Mouse (Mus musculus) fibroblast of lung, adult 2 months (primary cell): Measurements from ENCODE around the gene Slco4a1.

Source experiments
- DNase-seq: peaks from one replicate; pipeline ENCODE4 v3.0.0-alpha.2; 2011; ENCODE audit warnings: low read depth

The Slco4a1 gene

DNA sequence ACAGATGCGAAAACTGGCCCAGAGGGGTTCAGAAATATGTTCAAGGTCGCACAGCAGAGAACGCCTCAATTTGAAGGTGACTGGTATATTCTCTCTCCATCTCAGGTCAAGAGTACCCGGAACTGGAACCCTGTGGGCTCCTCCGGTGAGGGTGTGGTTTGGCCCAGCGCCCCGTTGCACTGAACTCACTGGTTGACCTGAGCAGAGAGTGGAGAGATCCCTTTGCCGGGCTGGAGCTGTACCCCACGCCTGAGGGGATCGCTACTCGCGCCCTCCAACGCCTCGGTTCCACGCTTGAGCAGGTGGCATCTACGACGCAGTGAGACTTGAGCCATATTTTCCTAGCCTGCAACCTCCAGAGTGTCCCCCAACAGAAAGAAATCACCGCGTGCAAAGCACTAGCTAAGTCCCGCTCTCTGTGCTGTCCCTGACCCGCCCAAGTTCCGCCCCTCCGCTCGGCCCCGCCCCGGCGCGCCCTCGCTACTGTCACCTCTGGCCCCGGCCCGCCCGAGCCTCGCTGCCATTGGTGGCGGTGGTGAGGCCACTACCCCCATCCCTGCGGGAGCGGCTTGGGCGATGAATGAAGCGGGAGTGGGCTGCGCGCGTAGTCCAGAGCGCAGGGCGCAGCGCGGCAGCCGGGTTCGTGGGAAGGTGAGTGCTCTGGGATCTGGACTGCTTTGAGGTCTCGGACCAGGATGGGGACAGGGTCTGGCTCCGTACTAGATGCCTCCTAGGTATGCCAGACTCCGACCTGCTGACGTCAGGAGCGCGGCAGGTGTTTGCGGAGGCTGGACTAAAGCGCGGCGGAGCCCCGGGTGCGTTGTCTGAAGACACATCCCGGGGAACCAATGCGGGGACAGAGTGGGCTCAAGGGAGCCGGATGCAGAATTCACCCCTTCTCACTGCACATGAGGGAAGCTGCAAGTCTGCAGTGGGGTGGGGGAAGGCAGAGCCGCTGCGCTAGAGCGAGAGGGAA lies at the start of gene Slco4a1:
Slco4a1 (plus strand) TSS at position 523 of the 976 bp plus-strand sequence.
- no peak for DNase-seq

DNA sequence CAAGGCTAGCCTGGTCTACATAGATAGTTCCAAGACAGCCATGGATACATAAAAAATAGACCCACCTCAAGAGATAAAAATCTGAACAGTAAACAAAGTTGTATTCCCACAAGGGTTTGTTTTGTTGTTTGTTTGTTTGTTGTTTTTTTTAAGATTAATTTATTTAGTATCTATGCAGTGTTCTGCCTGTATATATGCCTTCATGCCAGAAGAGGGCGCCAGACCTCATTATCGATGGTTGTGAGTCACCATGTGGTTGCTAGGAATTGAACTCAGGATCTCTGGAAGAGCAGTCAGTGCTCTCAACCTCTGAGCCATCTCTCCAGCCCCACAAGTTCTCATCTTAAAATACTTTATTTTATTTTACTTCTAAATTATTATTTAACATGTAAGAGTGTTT lies 47.6 kb upstream of the Slco4a1 start:
- DNase-seq, result no peak

DNA sequence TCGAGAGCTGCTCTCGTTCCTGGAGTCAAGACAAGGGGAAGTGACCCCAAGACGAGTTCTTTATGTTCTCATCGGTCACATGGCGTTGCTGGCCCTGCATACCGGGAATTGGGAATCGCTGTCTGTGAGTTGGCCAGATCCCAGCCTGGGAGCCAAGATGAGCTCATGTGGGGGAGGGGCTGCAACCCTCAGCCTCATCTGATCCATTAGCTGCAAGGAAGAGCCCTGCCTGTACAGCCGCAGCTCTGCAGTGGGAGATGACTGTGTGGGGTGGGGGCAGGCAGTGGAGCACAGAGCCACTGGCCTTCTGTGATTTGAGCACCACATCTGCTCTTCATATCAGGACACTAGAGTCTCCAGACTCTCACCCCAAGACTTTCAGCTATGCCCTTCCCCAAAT lies 45.6 kb upstream of the Slco4a1 start:
- no peak for DNase-seq

DNA sequence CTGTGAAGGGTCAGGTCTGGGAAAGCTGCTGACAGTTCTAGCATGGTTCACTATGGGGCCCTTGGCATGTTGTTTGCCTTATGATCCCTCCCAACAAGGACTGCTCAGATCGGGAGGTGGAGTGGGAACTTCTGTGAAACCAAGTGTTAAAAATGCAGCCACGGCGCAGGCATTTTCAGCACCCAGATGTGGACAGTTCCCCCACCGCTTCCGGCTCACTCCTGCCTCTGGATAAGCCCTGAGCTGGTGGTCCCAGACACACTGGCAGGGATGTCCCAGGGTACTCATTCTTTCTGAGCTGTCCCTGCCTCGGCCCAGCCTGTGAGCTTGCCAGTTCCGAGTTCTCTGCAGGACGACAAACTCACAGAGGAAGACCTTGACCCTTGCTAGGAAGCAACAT lies 45.0 kb upstream of the Slco4a1 start:
- no peak for DNase-seq

DNA sequence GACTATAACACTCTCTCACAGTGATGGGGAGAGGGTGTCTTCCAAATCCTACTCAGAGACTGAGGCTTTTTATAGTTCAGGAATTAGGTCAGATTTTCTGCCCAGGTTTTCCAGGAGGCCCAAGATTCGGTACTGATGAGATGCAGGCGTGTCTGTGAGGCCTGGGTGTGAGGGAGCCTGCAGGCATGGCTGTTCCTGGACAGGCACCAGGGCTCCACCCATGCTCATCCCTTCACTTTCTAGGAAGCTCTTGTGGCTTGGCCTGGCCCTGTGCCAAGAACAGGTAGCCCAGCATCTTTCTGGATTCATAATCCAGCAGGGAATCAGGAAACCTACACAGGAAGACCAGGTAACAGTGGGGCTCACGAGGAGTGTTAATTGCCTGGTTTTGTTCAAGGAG lies 40.4 kb upstream of the Slco4a1 start:
- no peak for DNase-seq

DNA sequence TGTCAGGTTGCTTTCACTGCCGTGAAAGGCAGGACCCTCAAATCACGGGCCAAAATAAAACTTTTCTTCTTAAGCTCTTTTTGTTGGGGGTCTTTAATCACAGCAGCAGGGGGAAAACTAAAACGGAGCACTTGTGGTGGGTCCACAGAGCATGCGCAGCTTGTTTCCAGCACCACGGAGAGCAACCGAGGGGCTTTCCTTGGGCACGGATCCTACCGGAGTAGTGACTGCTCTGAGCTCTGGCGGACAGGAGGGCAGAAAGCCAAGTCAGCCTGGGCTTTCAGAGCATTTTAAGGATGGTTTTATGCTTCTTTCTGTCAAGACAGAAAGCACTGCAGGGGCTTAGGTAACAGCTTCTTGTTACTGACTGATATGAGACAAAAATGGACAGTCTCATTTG lies 38.3 kb upstream of the Slco4a1 start:
- DNase-seq, result no peak

DNA sequence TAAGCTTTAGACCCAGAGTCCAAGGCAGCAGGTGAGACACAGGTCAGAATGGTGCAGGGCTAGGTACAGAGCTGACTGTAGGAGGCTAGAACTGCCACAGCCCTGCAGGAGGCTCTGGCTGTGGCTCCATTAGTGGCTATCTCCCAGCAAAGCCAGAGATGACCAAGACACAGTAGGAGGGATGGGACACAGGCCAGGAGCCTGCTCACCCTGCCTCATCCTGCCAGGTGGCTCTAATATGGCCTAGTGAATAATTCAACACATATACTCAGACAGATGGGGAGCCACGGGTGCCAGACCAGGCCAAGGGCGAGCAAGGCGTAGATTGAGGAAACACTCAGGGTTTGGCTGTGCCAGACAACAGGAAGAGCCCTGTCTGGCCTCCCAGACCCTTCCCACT lies 35.4 kb upstream of the Slco4a1 start:
- DNase-seq, result no peak

DNA sequence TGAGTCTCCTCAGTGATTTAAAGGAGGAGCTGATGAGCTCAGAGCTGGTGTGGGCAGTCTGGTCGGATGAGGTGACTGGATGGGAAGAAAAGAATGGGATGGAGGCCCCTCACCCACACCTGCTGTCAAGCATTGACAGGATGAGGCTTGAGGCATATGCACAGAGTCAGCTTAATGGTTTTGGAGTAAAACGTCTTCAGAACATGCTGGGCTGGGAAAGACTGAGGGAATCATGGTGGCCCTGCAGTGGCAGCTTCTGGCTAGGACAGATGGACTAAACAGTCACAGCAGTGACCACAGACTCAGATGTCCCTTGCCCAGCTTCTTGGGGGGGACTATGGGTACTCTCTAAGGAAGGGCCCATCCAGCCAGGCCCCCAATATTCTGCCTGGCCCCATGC lies 30.9 kb upstream of the Slco4a1 start:
- DNase-seq, result no peak

DNA sequence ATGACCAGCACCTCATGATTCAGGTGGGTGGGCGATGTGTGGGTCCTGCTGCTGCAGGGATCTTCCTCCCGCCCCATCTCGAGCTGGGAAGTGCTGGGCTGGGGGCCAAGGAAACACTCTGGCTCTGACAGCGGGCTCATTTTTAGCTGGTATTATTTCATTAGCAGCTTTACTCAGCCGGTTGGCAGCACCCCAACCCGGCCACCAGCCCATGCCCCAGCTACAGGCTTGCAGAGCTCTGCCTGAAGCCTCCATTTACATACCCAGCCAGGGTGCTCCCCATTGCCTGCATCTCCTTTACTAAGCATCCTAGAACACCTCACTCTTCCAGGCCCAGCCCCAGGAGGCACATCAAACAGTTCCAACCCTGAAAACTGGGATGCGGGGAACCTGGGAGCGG lies 29.0 kb upstream of the Slco4a1 start:
- no peak for DNase-seq

DNA sequence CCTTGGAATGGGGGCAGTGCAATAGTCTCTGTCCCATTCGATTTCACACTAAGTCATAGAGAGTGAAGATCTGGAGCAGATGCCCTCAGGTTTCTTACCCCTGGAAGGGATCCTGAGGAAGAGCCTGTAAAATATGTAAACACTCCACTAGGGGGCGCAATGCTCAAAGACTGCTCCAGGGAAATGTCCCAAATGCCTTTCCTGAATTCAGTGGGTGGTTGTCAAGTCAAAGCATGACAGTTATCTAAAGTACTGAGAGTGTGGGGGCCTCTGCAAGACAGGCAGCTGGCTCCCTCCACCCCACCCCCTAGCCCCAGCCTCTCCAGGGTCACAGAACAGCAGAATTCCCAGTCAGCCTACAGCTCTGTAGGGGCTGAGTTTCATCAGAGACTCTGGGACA lies 27.7 kb upstream of the Slco4a1 start:
- no peak for DNase-seq

DNA sequence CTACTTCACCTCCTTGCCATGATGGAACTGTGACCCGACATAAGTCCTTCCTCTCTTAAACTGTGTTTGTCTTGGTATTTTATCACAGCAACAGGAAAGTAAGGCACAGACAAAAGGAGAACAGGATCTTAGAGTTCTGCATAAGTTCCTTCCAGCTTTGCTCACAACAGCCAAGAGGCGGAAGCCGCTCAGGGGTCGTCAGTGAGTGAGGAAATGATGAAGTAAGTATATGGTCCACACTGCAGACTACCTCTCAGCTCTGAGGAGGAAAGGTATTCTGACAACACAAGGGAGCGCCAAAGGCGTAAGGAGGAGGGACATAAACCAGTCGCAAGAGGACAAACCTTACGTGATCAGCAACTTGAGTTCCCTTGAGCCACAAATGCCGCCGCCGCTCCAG lies 25.4 kb upstream of the Slco4a1 start:
- no peak for DNase-seq

DNA sequence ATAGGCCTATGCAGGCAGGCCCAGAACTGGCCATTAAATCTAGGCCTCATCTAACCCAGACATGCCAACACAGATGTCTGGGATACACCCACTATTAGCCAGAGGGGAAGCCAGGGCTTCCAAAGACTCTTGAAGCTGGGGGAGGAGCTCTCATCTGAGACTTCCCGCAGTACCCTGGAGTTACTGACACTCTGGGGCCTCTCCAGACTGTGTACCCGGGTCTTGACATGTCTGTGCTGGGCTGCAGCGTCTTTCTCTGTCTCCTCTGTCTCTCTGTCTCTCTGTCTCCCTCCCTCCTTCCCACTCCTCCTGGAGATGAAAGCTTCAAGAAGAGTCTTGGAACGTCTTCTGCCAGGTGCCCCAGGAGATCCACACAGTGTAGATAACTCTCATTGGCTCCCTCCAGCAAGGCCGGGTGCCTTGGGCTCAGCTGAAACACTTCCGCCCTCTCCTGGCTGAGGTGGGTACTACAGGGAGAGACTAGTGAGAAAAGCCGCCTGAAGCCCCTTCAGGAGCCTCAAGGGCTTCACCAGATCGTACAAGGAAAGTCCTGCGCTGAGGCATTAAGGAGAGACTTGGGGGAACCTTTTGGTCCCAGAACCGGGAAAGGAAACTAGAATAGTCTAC lies 23.9 kb upstream of the Slco4a1 start:
- DNase-seq, result no peak

DNA sequence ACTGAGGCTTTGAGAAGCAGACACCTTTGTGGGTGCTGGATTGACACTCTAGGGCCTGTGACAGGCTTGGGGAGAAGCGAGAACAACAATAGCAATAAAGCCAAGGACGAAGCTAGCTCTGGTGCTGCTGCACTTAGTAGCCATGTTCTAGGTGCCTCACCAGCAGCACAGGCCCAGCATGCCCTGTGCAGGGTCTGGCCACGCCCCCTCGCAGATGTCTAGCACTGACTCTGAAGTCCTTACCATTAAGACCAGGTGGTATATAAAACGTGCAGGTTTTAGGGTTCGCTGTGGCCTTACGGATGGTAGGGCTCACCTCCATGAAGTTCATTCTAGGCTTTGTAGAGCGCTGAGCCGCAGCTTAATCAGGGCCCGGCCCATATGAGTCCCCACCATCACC lies 23.3 kb upstream of the Slco4a1 start:
- no peak for DNase-seq

DNA sequence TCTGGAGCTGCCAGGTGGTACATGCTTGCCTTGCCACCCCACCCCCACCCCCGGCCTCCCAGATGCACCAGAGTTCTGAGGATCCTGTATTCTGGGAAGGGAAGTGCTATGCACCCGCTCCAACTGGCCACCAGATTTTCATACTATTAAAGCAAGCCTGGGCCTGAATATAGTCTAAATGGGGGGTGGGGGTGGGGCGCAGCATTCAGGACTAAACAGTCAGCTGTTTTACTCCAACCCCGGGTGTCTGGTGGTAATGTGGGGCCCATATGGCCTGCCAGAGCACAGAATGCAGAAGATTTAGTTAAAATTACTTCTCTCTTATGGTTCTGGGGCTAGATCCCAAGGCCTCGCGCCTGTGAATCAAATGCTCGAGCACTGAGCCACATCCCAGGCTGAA lies 22.7 kb upstream of the Slco4a1 start:
- no peak for DNase-seq

DNA sequence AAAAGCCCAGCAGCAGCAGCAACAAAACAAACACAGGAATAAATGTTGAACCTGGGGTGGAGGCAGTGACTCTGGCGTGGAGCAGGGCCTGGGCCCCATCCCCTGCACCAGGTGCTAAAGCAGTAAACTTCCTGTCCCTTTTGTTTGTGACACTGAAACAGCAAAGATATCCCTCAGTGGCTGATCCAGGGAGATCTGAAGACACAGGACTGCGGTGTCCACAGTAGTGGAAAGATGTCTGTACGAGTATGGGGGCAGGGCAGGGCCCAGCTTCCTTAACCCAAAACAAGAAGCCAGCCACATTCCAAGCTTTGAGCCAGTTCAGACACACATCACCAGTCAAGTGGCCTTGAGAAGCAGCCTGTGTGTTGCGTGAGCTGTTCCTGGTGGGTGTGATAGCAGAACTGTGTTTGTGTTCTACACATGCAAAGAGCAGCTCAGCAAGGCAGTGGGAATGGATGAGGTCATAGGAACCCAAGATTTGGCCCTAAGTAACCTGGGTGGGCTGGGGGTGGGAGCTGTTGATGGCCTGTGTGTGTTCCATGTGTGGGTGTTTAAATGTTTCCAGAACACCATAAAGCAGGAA lies 20.6 kb upstream of the Slco4a1 start:
- no peak for DNase-seq

DNA sequence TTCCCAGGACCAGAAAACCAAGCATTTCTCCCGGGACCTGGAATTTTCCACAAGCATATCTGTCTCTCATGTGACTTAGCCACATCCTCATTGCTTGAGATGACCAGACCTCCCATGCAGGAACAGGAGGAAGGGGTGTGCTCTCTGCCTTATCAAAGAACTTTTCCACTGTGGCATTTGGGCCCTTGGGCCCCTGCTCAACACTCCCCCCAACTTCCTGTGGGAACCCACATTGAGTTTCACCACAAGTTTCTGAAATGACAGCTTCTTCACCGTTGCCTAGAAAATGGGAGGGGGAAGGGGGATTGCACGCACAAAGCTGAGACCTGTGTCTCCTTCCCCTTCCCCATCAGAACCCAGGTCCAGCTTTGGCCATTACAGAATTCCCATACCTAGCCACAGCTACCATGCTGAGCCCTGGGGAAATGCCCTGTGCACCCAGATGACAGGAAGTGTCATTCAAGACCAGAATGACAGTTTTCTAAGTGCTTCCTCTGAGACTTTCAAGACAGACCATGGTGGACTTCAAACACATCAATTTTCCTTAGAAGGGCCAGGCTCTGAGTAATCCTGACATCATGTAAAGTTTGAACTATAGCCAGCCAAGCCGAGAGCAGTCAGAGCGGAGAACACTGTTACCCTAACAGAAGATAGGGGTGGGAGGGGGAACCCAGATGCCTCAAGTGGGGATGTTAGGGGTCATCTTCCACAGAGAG lies 18.7 kb upstream of the Slco4a1 start:
- DNase-seq, result no peak

DNA sequence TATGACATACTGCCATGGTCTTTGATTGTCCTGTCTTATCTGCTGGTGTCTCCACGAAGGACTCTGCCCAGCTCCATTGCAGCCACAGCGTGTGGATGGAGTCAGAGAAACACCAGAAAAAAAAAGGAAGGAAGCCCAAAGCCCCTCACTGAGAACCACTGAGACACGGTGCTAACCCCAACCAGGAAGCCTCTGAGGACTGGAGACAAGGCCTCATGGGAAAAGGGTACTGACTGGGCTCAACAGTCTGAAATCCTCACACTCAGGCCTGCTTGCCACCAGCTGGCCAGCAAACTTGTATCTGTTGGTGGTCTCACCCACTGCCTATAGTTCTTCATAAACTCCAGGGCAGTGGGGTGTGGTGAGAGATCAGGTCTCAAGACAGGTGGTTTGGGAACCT lies 16.3 kb upstream of the Slco4a1 start:
- DNase-seq, result no peak

DNA sequence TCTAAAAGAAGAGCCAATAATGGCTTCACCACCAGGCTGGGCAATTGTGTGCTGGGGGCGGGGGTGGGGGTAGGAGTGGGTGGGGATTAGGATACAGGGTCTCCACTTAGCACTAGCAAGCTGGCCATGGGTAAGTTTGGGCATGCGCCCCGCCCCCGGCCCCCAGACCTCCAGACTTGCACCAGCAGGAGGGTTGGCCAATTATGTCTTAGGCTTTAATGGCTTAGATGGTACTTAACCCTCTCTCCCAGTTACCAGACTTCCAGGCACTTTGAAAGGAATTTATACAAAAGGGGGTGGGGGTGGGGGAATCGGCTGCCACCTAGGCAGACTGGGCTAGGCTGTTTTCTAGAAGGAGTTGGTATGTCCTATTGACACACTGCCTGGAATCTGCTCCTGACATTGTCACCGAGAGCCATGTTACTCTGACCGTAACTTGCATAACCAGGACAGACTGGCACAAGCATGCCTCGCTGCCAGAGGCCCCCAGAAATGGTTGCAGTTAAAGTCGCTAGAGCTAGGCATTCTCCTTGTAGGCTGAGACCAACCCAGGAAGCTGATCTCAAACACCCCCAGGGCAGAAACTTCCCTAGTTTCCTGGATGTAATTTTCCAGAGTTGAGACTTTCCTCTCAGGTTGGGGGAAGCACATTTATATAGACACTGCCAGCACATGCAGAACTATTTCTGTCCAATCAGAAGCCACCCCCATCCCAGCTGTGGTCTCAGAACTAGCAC lies 15.3 kb upstream of the Slco4a1 start:
- DNase-seq, result no peak

DNA sequence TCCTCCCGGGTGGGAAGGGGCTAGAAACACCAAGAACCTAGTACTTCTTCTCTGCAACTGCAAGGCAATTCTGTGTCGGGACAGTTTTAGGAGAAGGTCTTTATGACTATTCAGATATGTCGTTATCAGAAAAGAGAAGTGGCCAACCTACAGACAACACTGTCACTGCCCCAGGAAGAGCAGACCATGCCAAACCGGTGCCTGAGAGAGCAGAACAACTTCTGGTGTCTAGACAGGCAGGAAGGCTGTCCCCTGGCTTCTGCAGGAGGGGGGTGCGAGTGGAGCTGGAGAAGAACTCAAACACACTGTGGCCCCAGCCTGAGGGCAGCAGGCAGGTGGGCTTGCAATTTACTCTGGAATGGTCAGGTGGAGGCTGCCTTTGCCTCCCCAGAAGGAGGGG lies 14.0 kb upstream of the Slco4a1 start:
- DNase-seq, result no peak

DNA sequence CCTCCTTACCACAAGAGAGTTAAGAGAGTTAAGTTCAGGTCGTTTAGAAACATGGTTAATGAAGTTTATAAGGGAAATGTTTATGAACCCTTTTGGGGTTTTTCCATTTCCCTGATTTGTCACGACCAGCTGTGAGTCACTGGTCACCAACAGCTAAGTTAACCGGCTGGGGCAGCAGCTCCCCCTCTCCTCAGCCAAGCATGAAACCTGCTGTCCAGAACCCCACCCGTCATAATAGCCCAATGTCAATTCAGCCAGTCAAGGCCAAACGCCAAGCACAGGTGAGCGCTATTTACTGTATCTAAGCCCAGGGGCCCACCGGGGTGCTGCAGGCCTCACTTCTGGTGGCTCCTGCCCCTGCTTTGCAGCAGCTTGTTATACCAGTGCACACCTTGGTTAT lies 12.2 kb upstream of the Slco4a1 start:
- DNase-seq, result no peak

DNA sequence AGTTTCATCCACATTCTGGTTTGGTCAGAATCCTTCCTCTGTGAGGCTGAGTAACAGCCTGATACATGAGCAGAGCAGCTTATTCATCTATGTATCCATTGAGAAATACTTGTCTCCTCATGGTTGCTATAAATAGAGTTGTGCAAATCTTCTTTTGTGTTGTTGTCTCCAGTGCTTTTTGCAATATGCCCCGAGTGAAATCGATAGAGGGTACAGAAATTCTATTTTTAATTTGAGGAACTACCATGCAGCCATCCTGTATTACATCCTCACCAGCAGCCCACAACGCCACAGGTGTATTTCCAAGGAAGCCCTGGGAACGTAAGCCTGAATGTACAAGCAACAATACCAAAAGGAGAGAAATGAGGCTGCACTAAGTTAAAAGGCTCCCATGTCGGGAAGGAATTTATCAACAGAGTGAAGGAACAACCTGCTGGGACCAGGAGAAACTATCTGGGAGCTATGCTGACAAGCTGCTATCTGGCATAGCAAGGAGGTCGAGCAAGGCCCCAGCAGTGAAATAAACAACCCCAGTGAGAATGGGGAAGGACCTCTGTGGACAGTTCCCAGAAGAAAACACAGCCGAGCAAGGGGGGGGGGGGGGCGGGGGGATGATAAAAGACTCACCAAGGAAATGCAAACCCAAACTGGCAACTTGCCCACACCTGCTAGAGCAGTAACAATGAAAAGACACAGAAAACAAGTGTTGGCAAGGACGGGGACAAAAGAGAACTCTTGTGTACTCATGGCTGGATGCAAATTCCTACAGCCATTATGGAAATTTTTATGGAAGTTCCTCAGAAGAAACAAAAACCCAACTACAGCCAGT lies 10.9 kb upstream of the Slco4a1 start:
- DNase-seq, result no peak
